Mouse (Mus musculus) hindbrain, postnatal 0 days (tissue): ENCODE results near the gene Tmem102. TPM values are rescaled to one million over a fixed set of nuclear protein-coding genes. Genes with fewer than 3 reads are reported as not detected.

Source experiments
- ATAC-seq: fragments of 200-750 bp; cut with Nextera tagmentation; 2 replicates; pipeline ENCODE4 v1.8.0; 2017; ENCODE audit warnings: mild to moderate bottlenecking, moderate TSS enrichment, moderate library complexity
- DNase-seq: peaks from one replicate; pipeline ENCODE4 v3.0.0-alpha.2; 2015; ENCODE audit warnings: low spot score
- H3K27ac ChIP-seq: fragments of 300-500 bp; sonication (generic); 2 replicates; pipeline ENCODE4 v1.5.1; 2014; ENCODE audit warnings: mild to moderate bottlenecking
- H3K27me3 ChIP-seq: fragments of 300-500 bp; sonication (generic); 2 replicates; pipeline ENCODE4 v1.6.1; 2014; ENCODE audit warnings: low read length, mixed read lengths; ENCODE audit not compliant: insufficient read depth
- H3K36me3 ChIP-seq: fragments of 300-500 bp; sonication (generic); 2 replicates; pipeline ENCODE4 v1.6.1; 2014; ENCODE audit warnings: low read length, mixed read lengths; ENCODE audit not compliant: insufficient read depth
- H3K4me1 ChIP-seq: fragments of 300-500 bp; sonication (generic); 2 replicates; pipeline ENCODE4 v1.6.1; 2014; ENCODE audit warnings: antibody characterized with exemption, low read length, mixed read lengths; ENCODE audit not compliant: insufficient read depth
- H3K4me2 ChIP-seq: fragments of 300-500 bp; sonication (generic); 2 replicates; pipeline ENCODE4 v1.6.1; 2014; ENCODE audit warnings: low read depth, mild to moderate bottlenecking, low read length, moderate library complexity, mixed read lengths
- H3K4me3 ChIP-seq: fragments of 300-500 bp; sonication (generic); 2 replicates; pipeline ENCODE4 v1.5.1; 2014; ENCODE audit warnings: low read length
- H3K9ac ChIP-seq: fragments of 300-500 bp; sonication (generic); replicated peaks from 2 replicates; pipeline ENCODE4 v1.6.1; 2014; ENCODE audit warnings: mild to moderate bottlenecking, low read length, moderate library complexity, mixed read lengths
- H3K9me3 ChIP-seq: fragments of 300-500 bp; sonication (generic); 2 replicates; pipeline ENCODE4 v1.6.1; 2016; ENCODE audit warnings: low read length, mixed read lengths
- CTCF ChIP-seq: IDR thresholded peaks from 2 replicates; pipeline ENCODE4 v1.5.1; 2016; ENCODE audit warnings: antibody characterized with exemption, control low read depth, low read depth
- WGBS: fragments of 180-500 bp; shearing (Covaris S2); extraction: QIAGEN DNeasy Blood & Tissue Kit; methylation state at CpG from one replicate; pipeline ENCODE4 v1.1.7; 2014; 5-methylcytosine and 5-hydroxymethylcytosine counted together
- polyA plus RNA-seq: library from polyadenylated mRNA; unstranded; fragments of >200 nt; fragmentation: Nextera tagmentation; extraction: Ambion mirVana; gene quantifications from 2 replicates; pipeline ENCODE4 v1.2.1, GENCODE M21; 2015
- total RNA-seq: library from RNA; depleted of rRNA; stranded (reverse); fragments of >200 nt; gene quantifications from 2 replicates; pipeline ENCODE4 v1.2.3, GENCODE M21; 2014; rRNA removed

The Tmem102 gene
- total and polyA plus RNA-seq, 2 experiments from 2014 or later, result 0.16 to 1.5 TPM

DNA sequence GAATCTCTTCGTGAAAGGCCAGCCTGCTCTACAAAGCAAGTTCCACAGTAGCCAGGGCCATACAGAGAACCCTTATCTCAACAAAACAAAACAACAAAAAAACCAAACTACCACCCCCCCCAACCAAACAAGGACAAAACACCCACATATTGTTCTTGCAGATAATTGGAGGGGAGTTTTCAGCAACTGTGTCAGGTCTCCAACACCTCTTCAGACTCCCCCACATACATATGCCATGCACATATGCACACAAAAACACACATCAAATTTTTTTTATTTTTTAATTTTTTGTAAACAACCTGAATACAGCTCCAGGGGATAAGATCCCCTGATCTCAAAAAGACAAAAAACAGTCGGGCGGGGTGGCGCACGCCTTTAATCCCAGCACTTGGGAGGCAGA is 51.2 kb downstream of the Tmem102 start:
- 81% methylated on average over 5 of the region's 5 CpGs for WGBS
- Histone ChIP-seq H3K36me3 (no peaks in the 10 kb centered on the region), H3K4me2 (peak overlapping the region; percentile 24; the same call in 1 of the 2 replicates), H3K4me1 (peaks cover 16% of the 10 kb centered on the region; the same call in 1 of the 2 replicates), H3K27ac (no peak overlapping the region), H3K9me3 (no peaks in the 10 kb centered on the region), H3K27me3 (no peaks in the 10 kb centered on the region), H3K9ac (no peak overlapping the region), H3K4me3 (no peak overlapping the region)
- ATAC-seq (no peak), DNase-seq (no peak)
- TF ChIP-seq CTCF, result no peak

Other genes with a start within 250 kb of the Tmem102 start
Only the 30 nearest of the 45 such genes appear.
- gene Sox15, start 150.3 kb downstream of the Tmem102 start, total RNA-seq, result not detected in 2 replicates
- gene Sox15, start 150.3 kb downstream of the Tmem102 start, polyA plus RNA-seq, result 0.35 and 0.40 TPM in 2 replicates
- 141 and 256 TPM in 2 replicates for gene Mpdu1, start 143.0 kb downstream of the Tmem102 start, total RNA-seq
- gene Mpdu1, start 143.0 kb downstream of the Tmem102 start, polyA plus RNA-seq, result 122 and 124 TPM in 2 replicates
- gene Cd68, start 139.5 kb downstream of the Tmem102 start, total RNA-seq, result 6.0 and 7.5 TPM in 2 replicates
- 10.5 and 12.0 TPM in 2 replicates for gene Cd68, start 139.5 kb downstream of the Tmem102 start, polyA plus RNA-seq
- gene Eif4a1, start 133.2 kb downstream of the Tmem102 start, total RNA-seq, result 696 and 745 TPM in 2 replicates
- gene Eif4a1, start 133.2 kb downstream of the Tmem102 start, polyA plus RNA-seq, result 427 and 463 TPM in 2 replicates
- gene Senp3, start 123.5 kb downstream of the Tmem102 start, total RNA-seq, result 68.6 and 90.4 TPM in 2 replicates
- 69.2 and 69.3 TPM in 2 replicates for gene Senp3, start 123.5 kb downstream of the Tmem102 start, polyA plus RNA-seq
- gene Tnfsf13, start 119.8 kb downstream of the Tmem102 start, total RNA-seq, result 0.14 and 1.8 TPM in 2 replicates
- gene Tnfsf13, start 119.8 kb downstream of the Tmem102 start, polyA plus RNA-seq, result 0.76 and 0.98 TPM in 2 replicates
- 3.1 and 7.1 TPM in 2 replicates for gene Tnfsf12, start 109.8 kb downstream of the Tmem102 start, total RNA-seq
- 5.0 and 6.0 TPM in 2 replicates for gene Tnfsf12, start 109.8 kb downstream of the Tmem102 start, polyA plus RNA-seq
- 0.94 and 4.6 TPM in 2 replicates for gene Tnfsfm13, start 109.5 kb downstream of the Tmem102 start, total RNA-seq
- 2.0 and 2.8 TPM in 2 replicates for gene Tnfsfm13, start 109.5 kb downstream of the Tmem102 start, polyA plus RNA-seq
- 18.3 and 18.8 TPM in 2 replicates for gene Polr2a, start 47.0 kb downstream of the Tmem102 start, total RNA-seq
- gene Polr2a, start 47.0 kb downstream of the Tmem102 start, polyA plus RNA-seq, result 9.1 and 10.5 TPM in 2 replicates
- 0.72 TPM in 1 of 2 replicates, not detected in the other for gene Slc35g3, start 43.7 kb downstream of the Tmem102 start, total RNA-seq
- 0.11 and 0.15 TPM in 2 replicates for gene Slc35g3, start 43.7 kb downstream of the Tmem102 start, polyA plus RNA-seq
- gene Zbtb4, start 39.7 kb downstream of the Tmem102 start, total RNA-seq, result 39.2 and 39.9 TPM in 2 replicates
- 4.6 and 4.9 TPM in 2 replicates for gene Zbtb4, start 39.7 kb downstream of the Tmem102 start, polyA plus RNA-seq
- 1.5 TPM in 1 of 2 replicates, not detected in the other for gene Chrnb1, start 9.7 kb downstream of the Tmem102 start, total RNA-seq
- 0.85 and 1.5 TPM in 2 replicates for gene Chrnb1, start 9.7 kb downstream of the Tmem102 start, polyA plus RNA-seq
- 19.1 and 19.2 TPM in 2 replicates for gene Fgf11, start 3.8 kb downstream of the Tmem102 start, total RNA-seq
- 3.8 and 4.4 TPM in 2 replicates for gene Fgf11, start 3.8 kb downstream of the Tmem102 start, polyA plus RNA-seq
- gene Gm39566, start 9.7 kb upstream of the Tmem102 start, total RNA-seq, result not detected in 2 replicates
- not detected in 2 replicates for gene Gm39566, start 9.7 kb upstream of the Tmem102 start, polyA plus RNA-seq
- not detected in 2 replicates for gene Spem2, start 12.8 kb upstream of the Tmem102 start, total RNA-seq
- not detected in 2 replicates for gene Spem2, start 12.8 kb upstream of the Tmem102 start, polyA plus RNA-seq
- not detected in 2 replicates for gene Spem1, start 16.6 kb upstream of the Tmem102 start, total RNA-seq
- gene Spem1, start 16.6 kb upstream of the Tmem102 start, polyA plus RNA-seq, result 0.28 and 0.40 TPM in 2 replicates
- 126 and 130 TPM in 2 replicates for gene Nlgn2, start 32.2 kb upstream of the Tmem102 start, total RNA-seq
- gene Nlgn2, start 32.2 kb upstream of the Tmem102 start, polyA plus RNA-seq, result 20.8 and 22.3 TPM in 2 replicates
- 119 and 153 TPM in 2 replicates for gene Tmem256, start 32.9 kb upstream of the Tmem102 start, total RNA-seq
- gene Tmem256, start 32.9 kb upstream of the Tmem102 start, polyA plus RNA-seq, result 435 and 439 TPM in 2 replicates
- gene Plscr3, start 40.8 kb upstream of the Tmem102 start, total RNA-seq, result 24.7 and 26.3 TPM in 2 replicates
- gene Plscr3, start 40.8 kb upstream of the Tmem102 start, polyA plus RNA-seq, result 32.2 and 33.4 TPM in 2 replicates
- not detected in 2 replicates for gene Tnk1, start 53.1 kb upstream of the Tmem102 start, total RNA-seq
- 0.15 TPM in 1 of 2 replicates, not detected in the other for gene Tnk1, start 53.1 kb upstream of the Tmem102 start, polyA plus RNA-seq
- not detected in 2 replicates for gene Tmem95, start 72.4 kb upstream of the Tmem102 start, total RNA-seq
- not detected in 2 replicates for gene Tmem95, start 72.4 kb upstream of the Tmem102 start, polyA plus RNA-seq
- 1.7 and 2.0 TPM in 2 replicates for gene Kctd11, start 75.8 kb upstream of the Tmem102 start, total RNA-seq
- gene Kctd11, start 75.8 kb upstream of the Tmem102 start, polyA plus RNA-seq, result 1.3 and 1.7 TPM in 2 replicates
- gene Acap1, start 89.9 kb upstream of the Tmem102 start, total RNA-seq, result 1.5 TPM in 1 of 2 replicates, not detected in the other
- 0.20 and 0.21 TPM in 2 replicates for gene Acap1, start 89.9 kb upstream of the Tmem102 start, polyA plus RNA-seq
- gene 2810408A11Rik, start 95.4 kb upstream of the Tmem102 start, total RNA-seq, result 2.9 and 9.7 TPM in 2 replicates
- 6.5 and 8.1 TPM in 2 replicates for gene 2810408A11Rik, start 95.4 kb upstream of the Tmem102 start, polyA plus RNA-seq
- 95.1 and 118 TPM in 2 replicates for gene Neurl4, start 95.4 kb upstream of the Tmem102 start, total RNA-seq
- 11.9 and 13.1 TPM in 2 replicates for gene Neurl4, start 95.4 kb upstream of the Tmem102 start, polyA plus RNA-seq
- 48.1 and 67.6 TPM in 2 replicates for gene Gps2, start 108.3 kb upstream of the Tmem102 start, total RNA-seq
- 60.8 and 65.9 TPM in 2 replicates for gene Gps2, start 108.3 kb upstream of the Tmem102 start, polyA plus RNA-seq
- gene Eif5a, start 116.3 kb upstream of the Tmem102 start, total RNA-seq, result 491 and 500 TPM in 2 replicates
- gene Eif5a, start 116.3 kb upstream of the Tmem102 start, polyA plus RNA-seq, result 1,157 and 1,160 TPM in 2 replicates
- gene Ybx2, start 130.2 kb upstream of the Tmem102 start, total RNA-seq, result 23.9 and 31.1 TPM in 2 replicates
- gene Ybx2, start 130.2 kb upstream of the Tmem102 start, polyA plus RNA-seq, result 3.3 and 5.9 TPM in 2 replicates
- 9.5 and 12.8 TPM in 2 replicates for gene Slc2a4, start 142.6 kb upstream of the Tmem102 start, total RNA-seq
- gene Slc2a4, start 142.6 kb upstream of the Tmem102 start, polyA plus RNA-seq, result 6.1 and 6.5 TPM in 2 replicates
- not detected in 2 replicates for gene Cldn7, start 159.2 kb upstream of the Tmem102 start, total RNA-seq
- gene Cldn7, start 159.2 kb upstream of the Tmem102 start, polyA plus RNA-seq, result 0.18 and 0.19 TPM in 2 replicates